ENCODE assay signal across 9 mouse cellular contexts in the genomic region with DNA sequence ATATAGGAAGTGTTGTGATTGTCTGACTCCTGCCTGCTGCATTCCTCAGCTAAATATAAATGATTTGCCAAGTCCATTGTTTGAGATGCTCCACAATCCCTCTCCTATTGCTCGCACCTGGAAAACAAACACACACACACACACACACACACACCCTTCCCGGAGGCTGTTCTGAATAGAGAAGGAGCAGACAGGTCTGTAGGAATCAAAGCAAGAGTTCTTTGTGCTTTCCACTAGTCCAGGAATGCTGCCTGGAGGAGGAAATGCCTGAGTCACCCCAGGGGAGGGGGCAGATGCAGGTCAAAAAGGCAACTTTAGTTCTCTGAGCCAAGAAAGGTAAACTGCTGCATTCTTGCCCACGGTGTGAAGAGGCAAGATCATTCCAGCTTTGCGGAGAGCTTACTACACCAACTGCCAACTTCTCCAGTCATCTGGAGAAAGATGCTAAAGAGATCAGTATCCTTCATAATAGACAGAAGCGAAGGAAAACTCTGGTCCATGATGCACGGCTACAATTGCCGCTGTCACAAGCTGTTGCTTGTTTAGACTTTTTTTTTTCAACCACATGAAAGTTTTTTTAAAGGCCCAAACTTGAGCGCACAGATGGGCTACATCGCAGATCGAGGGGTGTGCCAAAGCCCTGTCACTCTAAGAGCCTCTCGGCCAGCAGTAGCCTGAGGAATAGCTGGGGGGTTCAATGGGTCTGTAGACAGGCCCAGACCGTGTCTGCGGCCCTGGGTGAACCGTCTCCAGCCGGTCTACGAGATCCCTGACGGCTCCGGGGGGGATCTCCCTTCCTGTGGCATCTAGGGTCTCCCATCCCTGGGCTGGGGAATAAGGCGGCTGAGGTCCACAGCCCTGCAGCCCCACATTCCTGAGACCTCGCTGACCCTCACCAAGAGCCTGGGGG. TPM values are rescaled to one million over a fixed set of nuclear protein-coding genes. Genes with fewer than 3 reads are reported as not detected.
DNase-seq lines count a peak whose midpoint lies in the region; ATAC-seq lines count a peak whose summit lies in the region.
"Had no signal": no experiment of that assay in that cellular context is flagged by ENCODE, and none has a peak within 500 bp of the region (broad histone marks: within the 10 kb centered on the region; RNA-seq: fewer than 3 reads in every experiment).

No protein-coding gene starts in this region.

- no peaks in the 10 kb centered on the region for H3K27me3 ChIP-seq in forebrain, embryonic 15.5 days
- peaks cover 14% of the 10 kb centered on the region for H3K27me3 ChIP-seq in liver, embryonic 16.5 days (ENCODE audit: control insufficient read depth, insufficient read depth, low read depth, low read length)

- peak overlapping the region; percentile 66 for H3K9ac ChIP-seq in forebrain, embryonic 15.5 days (replicated peaks)
- H3K9ac ChIP-seq in liver, embryonic 16.5 days (ENCODE audit: low read depth, low read length), result peak overlapping the region; percentile 61

- H3K9me3 ChIP-seq in forebrain, embryonic 15.5 days, result no peaks in the 10 kb centered on the region
- H3K9me3 ChIP-seq in liver, embryonic 16.5 days (replicated peaks; ENCODE audit: control insufficient read depth, low read length), result no peaks in the 10 kb centered on the region

- peak; percentile 70 for ATAC-seq in forebrain, embryonic 15.5 days (replicated peaks)
- no peak for ATAC-seq in liver, embryonic 16.5 days (ENCODE audit: low read depth)

- peak overlapping the region; percentile 90 for H3K4me2 ChIP-seq in forebrain, embryonic 15.5 days (replicated peaks)
- H3K4me2 ChIP-seq in liver, embryonic 16.5 days (ENCODE audit: low read depth, low read length), result peak overlapping the region; percentile 68

- WGBS in forebrain, embryonic 15.5 days, result 4% methylated on average over 20 of the region's 20 CpGs
- 7% methylated on average over 20 of the region's 20 CpGs for WGBS in liver, embryonic 16.5 days (ENCODE audit: insufficient replicate concordance)

- no peaks in the 10 kb centered on the region for H3K36me3 ChIP-seq in forebrain, embryonic 15.5 days
- H3K36me3 ChIP-seq in liver, embryonic 16.5 days (ENCODE audit: control insufficient read depth, insufficient read depth), result no peaks in the 10 kb centered on the region

- H3K4me3 ChIP-seq in forebrain, embryonic 15.5 days, result peak overlapping the region; percentile 57
- peak overlapping the region; percentile 56 for H3K4me3 ChIP-seq in liver, embryonic 16.5 days (ENCODE audit: low read depth, low read length)

- H3K27ac ChIP-seq in forebrain, embryonic 15.5 days (replicated peaks), result 0 out of 2 replicates have a peak overlapping the region, but pooled peaks have one; percentile 50
- H3K27ac ChIP-seq in liver, embryonic 16.5 days (ENCODE audit: low read length), result no peak overlapping the region
- H3K27ac ChIP-seq: macrophage had no signal

- peaks cover 15% of the 10 kb centered on the region for H3K4me1 ChIP-seq in forebrain, embryonic 15.5 days
- peaks cover 7% of the 10 kb centered on the region for H3K4me1 ChIP-seq in liver, embryonic 16.5 days (ENCODE audit: control insufficient read depth, low read depth, low read length)

- peak; percentile 33 for DNase-seq in cerebellum, adult 9-11 months
- DNase-seq in cerebellum, postnatal 36 days, result no peak
- DNase-seq in Muller cell, postnatal 12 days (ENCODE audit: inconsistent ontology term), result peak; percentile 56
- peak; percentile 4 for DNase-seq in induced T-regulatory cell, adult 2 months (ENCODE audit: low read depth)
- peak; percentile 34 for DNase-seq in ovary, postnatal 36 days (ENCODE audit: low spot score)
- no peak for DNase-seq in thymus, postnatal 25 days

RNA-seq across cellular contexts. Expression of gene Tspan9, which starts 0.8 kb away (rescaled TPM):
- polyA plus RNA-seq in forebrain, embryonic 15.5 days (2015; fragmentation: Nextera tagmentation; extraction: Ambion mirVana), result 45.9 and 47.7 TPM in 2 replicates
- 23.3 and 25.8 TPM in 2 replicates for polyA plus RNA-seq in liver, embryonic 16.5 days (2015; fragmentation: Nextera tagmentation; extraction: Ambion mirVana)

Comparison
In these comparisons a context has a peak if more than half of its experiments do, and no peak if none do; other contexts are left out.
1. DNase-seq: peak in cerebellum, adult 9-11 months (single experiment), Muller cell, postnatal 12 days (single experiment), induced T-regulatory cell, adult 2 months (single experiment) and ovary, postnatal 36 days (single experiment); none in cerebellum, postnatal 36 days (0 of 2) and thymus, postnatal 25 days (single experiment).